Mouse (Mus musculus): ENCODE results near the gene Nectin3.

GRCm38 (mm10) chr16:46356663-46357062 lies 141.7 kb downstream of the Nectin3 start:
- no peak for TF ChIP-seq POLR2A (IDR thresholded peaks at IDR 0.05; ENCODE audit: insufficient read depth, low read depth, low read length)
- TF ChIP-seq CTCF (IDR thresholded peaks at IDR 0.05) = no peak
